8 mouse cellular contexts compared by ENCODE assay signal in genomic region chr9:119983585-119984535, GRCm38 (mm10). TPM values are rescaled to one million over a fixed set of nuclear protein-coding genes. Genes with fewer than 3 reads are reported as not detected.
A peak's percentile ranks its signal among the peaks of the same experiment; 100 is the strongest.
DNase-seq lines count a peak whose midpoint lies in the region; TF ChIP-seq lines count a peak whose summit lies in the region.

No protein-coding gene starts in this region.

- TF ChIP-seq CTCF in cerebellum, adult 2 months (IDR thresholded peaks at IDR 0.05; ENCODE audit: borderline replicate concordance, insufficient read depth, low read depth, low read length), result no peak

- H3K4me3 ChIP-seq in cerebellum, adult 2 months (replicated peaks; ENCODE audit: insufficient read depth, low read depth, low read length), result peak overlapping the region; percentile 74
- H3K4me3 ChIP-seq in hindbrain, embryonic 10.5 days, result peak overlapping the region; percentile 69

- no peaks in the 10 kb centered on the region for H3K36me3 ChIP-seq in hindbrain, embryonic 10.5 days

- peak overlapping the region; percentile 88 for H3K27ac ChIP-seq in cerebellum, adult 2 months (ENCODE audit: insufficient read depth, low read length)
- peak overlapping the region; percentile 86 for H3K27ac ChIP-seq in hindbrain, embryonic 10.5 days

- no peaks in the 10 kb centered on the region for H3K9me3 ChIP-seq in hindbrain, embryonic 10.5 days

- peak; percentile 96 for DNase-seq in Muller cell, postnatal 12 days (ENCODE audit: inconsistent ontology term)
- DNase-seq in cerebellum, adult 2 months, result peak; percentile 88 to 90
- peak; percentile 47 for DNase-seq in forelimb bud, embryonic 11.5 days (ENCODE audit: low read depth, low spot score)
- DNase-seq in hindbrain, embryonic 10.5 days (ENCODE audit: low spot score), result peak; percentile 79
- peak; percentile 76 for DNase-seq in layer of hippocampus, postnatal 25 days (ENCODE audit: extremely low spot score in 1 of 2, low spot score in 1 of 2)
- DNase-seq in lung, postnatal 36 days, result peak; percentile 95
- peak; percentile 78 for DNase-seq in retina, embryonic 14.5 days (ENCODE audit: low spot score)
- peak; percentile 89 to 92 for DNase-seq in thymus, postnatal 36 days

- H3K4me1 ChIP-seq in cerebellum, adult 2 months (ENCODE audit: control insufficient read depth, insufficient read depth, low read length), result peaks cover 36% of the 10 kb centered on the region
- H3K4me1 ChIP-seq in hindbrain, embryonic 10.5 days (replicated peaks), result peaks cover 63% of the 10 kb centered on the region

- TF ChIP-seq POLR2A in cerebellum, adult 2 months (IDR thresholded peaks at IDR 0.05; ENCODE audit: borderline replicate concordance, insufficient read depth, low read length), result peak; percentile 66

- no peaks in the 10 kb centered on the region for H3K27me3 ChIP-seq in cerebellum, adult 2 months (ENCODE audit: control insufficient read depth, insufficient read depth, low read length)
- peaks cover 27% of the 10 kb centered on the region for H3K27me3 ChIP-seq in hindbrain, embryonic 10.5 days (ENCODE audit: insufficient read depth, poor library complexity, severe bottlenecking)

- WGBS in cerebellum, adult 2 months, result 4% methylated on average over 76 of the region's 79 CpGs
- WGBS in hindbrain, embryonic 10.5 days, result under 1% methylated on average over 79 of the region's 79 CpGs

RNA-seq across cellular contexts. Expression of gene Csrnp1, which starts 0.6 kb away (rescaled TPM):
- 11.1 and 12.6 TPM in 2 replicates for polyA plus RNA-seq in cerebellum, adult 2 months (2012; rRNA removed)
- polyA plus RNA-seq in hindbrain, embryonic 10.5 days (2016; fragmentation: Nextera tagmentation; extraction: Ambion mirVana), result 3.5 and 4.6 TPM in 2 replicates
- 10 to 100 TPM; 14.5 to 15.9 TPM for total RNA-seq in layer of hippocampus, postnatal 25 days (2021)

RNA-seq across cellular contexts. Expression of gene Xirp1, which starts 39.5 kb away (rescaled TPM):
- 0.03 and 0.05 TPM in 2 replicates for polyA plus RNA-seq in cerebellum, adult 2 months (2012; rRNA removed)
- polyA plus RNA-seq in hindbrain, embryonic 10.5 days (2016; fragmentation: Nextera tagmentation; extraction: Ambion mirVana), result 0.05 and 0.44 TPM in 2 replicates
- total RNA-seq in layer of hippocampus, postnatal 25 days (2021), result under 1 TPM; 0.07 to 0.19 TPM

RNA-seq across cellular contexts. Expression of gene Ttc21a, which starts 46.5 kb away (rescaled TPM):
- polyA plus RNA-seq in cerebellum, adult 2 months (2012; rRNA removed), result 0.56 and 1.2 TPM in 2 replicates
- polyA plus RNA-seq in hindbrain, embryonic 10.5 days (2016; fragmentation: Nextera tagmentation; extraction: Ambion mirVana), result 0.71 and 1.4 TPM in 2 replicates
- total RNA-seq in layer of hippocampus, postnatal 25 days (2021), result 1 to 10 TPM in 1 of 2 experiments, under 1 TPM in 1; 0.71 to 1.3 TPM

RNA-seq across cellular contexts. Expression of gene Gorasp1, which starts 46.5 kb away (rescaled TPM):
- 22.1 and 23.6 TPM in 2 replicates for polyA plus RNA-seq in cerebellum, adult 2 months (2012; rRNA removed)
- polyA plus RNA-seq in hindbrain, embryonic 10.5 days (2016; fragmentation: Nextera tagmentation; extraction: Ambion mirVana), result 27.8 and 29.6 TPM in 2 replicates
- total RNA-seq in layer of hippocampus, postnatal 25 days (2021), result 10 to 100 TPM; 35.4 to 37.9 TPM

Comparison
In these comparisons a context has a peak if more than half of its experiments do, and no peak if none do; other contexts are left out.
1. Peak in every context shown above with its lines: DNase-seq, H3K4me3 ChIP-seq and H3K27ac ChIP-seq.